Mouse (Mus musculus): ENCODE data around the gene Setd3. TPM values are rescaled to one million over a fixed set of nuclear protein-coding genes. Genes with fewer than 3 reads are reported as not detected.

Setd3 gene
- 100 to 1,000 TPM in 1 of 2 experiments, 10 to 100 TPM in 1; 98.9 to 107 TPM for total RNA-seq (2021)
- long read RNA-seq, experiment 1, transcript Setd3-205 (10 exons, 1,738 nt), result minor isoform, 5 of 155 reads
- long read RNA-seq, experiment 1, transcript Setd3-201 (13 exons, 2,755 nt), result major isoform, 86 of 155 reads
- long read RNA-seq, experiment 1, partial matches to known transcripts, result 10 of 155 reads
- long read RNA-seq, experiment 1, other reads (novel, unspliced or antisense), result 54 of 155 reads
- long read RNA-seq, experiment 2, transcript Setd3-205 (10 exons, 1,738 nt), result minor isoform, 8 of 209 reads
- long read RNA-seq, experiment 2, transcript Setd3-201 (13 exons, 2,755 nt), result major isoform, 109 of 209 reads
- long read RNA-seq, experiment 2, partial matches to known transcripts, result 11 of 209 reads
- long read RNA-seq, experiment 2, other reads (novel, unspliced or antisense), result 78 of 209 reads

DNA sequence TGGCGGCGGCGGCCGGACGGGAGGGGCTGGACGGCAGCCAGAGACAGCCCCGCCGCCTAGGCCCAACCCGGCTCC is at the start of gene Setd3:
Setd3 (minus strand) TSS at position 69 of the 75 bp plus-strand sequence.
- no peak for DNase-seq (ENCODE audit: low spot score in 2 of 2)

DNA sequence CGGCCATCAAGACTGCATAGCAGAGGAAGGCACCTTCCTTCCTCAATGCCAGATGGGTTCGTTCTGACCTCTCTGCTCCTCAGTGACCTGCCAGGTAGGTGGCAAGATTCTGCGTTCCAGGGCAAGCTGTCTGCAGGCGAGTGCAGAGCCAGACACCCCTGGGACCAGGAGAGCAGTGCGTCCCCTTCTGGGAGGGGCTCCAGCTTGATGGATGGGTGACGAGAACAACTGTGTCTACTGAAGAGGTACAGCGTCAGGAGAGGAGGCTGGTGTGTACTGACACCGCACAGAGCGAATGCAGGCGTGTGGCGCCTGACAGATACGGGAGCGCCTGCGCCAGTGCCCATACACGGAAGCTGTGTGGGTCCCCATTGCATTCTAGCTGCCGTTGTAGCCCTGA is 48.4 kb upstream of the Setd3 start:
- DNase-seq (ENCODE audit: low spot score in 2 of 2), result no peak

DNA sequence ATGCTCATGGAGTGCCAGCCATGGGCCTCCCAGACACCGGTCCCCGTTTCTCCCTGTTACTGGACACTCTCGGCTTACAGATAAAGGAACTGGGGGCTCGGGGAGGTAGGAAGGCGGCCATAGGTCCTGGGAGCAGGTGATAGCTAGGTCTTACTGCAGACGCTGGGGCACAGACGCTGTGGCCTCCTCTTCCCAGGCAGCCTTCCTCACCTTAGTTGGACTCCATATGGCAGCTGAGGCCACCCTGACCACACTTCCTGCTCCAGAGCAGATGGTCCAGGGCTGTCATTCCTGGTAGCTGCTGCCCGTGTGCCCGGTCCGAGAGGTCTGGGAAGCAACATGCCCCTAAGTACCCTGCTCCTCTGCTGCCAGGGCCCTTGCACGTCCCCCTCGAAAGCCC is 47.8 kb upstream of the Setd3 start:
- no peak for DNase-seq (ENCODE audit: low spot score in 2 of 2)

DNA sequence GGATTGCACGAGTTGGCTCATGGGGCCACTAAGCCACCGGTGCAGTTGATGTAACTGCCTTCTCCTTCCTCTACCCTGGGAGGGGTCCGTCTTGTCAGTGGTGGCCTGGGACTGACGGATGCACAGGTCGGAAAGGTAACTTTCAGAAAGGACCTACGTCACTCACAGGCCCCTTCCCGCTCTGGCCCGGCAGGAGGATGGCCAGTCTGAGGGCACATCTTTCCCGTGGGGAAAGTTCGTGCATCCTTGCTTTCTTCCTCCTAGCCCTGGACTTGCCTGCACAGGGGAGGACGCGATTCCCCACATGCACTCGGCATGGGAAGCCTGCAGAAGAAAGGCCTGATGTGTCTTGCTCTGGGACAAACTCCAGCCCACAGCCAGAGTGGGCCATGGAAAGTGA is 47.1 kb upstream of the Setd3 start:
- DNase-seq (ENCODE audit: low spot score in 2 of 2), result no peak

DNA sequence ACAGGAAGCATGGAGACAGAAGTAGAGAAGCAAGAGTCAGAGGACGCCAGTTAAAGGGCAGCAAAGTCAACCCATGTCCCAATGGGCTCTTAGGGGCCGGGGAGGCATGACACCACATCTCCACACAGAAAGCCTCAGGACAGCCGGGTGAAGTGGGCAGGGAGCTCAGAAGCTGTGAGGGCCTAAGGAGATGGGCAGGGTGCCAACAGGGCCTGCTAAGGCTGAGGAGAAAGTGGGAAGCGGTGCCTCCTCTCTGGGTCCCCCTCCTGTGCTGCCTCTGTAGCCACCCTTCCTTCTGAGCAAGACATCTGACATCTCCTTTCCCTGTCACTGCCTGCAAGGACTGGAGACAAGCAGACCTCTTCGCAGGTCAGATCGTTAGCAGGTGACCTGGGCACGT is 46.7 kb upstream of the Setd3 start:
- no peak for DNase-seq (ENCODE audit: low spot score in 2 of 2)

DNA sequence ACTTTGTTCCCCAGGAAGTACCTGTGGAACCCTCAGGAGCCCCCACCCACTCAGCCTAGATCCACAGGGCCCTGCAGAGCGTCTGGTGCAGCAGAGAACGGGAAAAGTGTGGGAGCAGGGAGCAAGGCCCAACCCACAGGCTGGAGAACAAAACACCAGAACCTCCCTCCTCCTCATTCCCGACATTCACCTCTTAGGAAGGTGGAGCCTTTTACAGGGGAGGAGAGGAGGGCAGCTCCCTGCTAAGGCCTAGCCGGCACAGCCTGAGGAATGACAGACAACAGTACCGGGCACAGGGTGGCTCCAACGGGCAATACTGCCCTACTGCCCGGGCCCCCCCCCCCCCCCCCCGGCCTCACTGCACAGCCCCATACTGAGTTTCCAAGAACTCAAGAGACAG is 44.2 kb upstream of the Setd3 start:
- no peak for DNase-seq (ENCODE audit: low spot score in 2 of 2)

DNA sequence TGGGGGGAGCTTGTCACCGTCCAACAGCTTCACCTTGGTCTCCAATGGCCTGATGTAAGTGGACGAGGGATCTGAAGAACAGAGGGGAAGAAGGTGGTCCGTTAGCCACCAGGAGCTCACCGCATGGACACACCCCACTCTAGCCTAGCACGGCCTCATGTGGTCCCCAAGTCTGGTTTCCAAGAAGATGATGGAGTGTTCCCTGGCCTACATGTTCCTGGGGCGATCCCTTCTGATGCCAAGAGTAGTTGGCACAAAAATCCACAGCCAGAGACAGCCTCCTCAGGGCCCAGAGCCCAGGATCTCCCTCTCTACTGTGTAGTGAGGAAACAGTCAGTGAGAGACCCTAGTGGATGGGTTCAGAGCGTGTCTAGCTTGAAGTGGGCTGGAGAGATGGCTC is 42.6 kb upstream of the Setd3 start:
- no peak for DNase-seq (ENCODE audit: low spot score in 2 of 2)

DNA sequence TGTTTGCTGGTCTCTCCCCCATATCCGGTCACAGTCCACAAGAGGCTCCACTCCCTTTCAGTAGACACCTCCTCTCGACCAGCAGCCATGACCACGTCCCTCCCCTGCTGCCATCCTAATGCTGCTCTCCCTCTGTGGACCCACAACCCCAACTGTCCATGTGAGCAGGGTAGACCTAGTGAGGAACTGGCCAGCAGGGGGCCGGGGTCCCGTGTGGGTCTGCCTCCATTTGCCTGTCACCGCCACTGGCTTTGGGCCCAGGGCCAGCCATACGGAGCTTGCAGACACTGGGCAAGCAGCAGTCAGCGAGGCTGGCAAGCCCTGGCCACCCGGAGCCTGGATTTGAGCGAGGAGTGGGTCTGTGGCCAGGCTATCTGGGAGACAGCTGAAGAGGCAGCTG is 42.1 kb upstream of the Setd3 start:
- DNase-seq (ENCODE audit: low spot score in 2 of 2), result peak in 1 of 2 experiments; percentile 38

DNA sequence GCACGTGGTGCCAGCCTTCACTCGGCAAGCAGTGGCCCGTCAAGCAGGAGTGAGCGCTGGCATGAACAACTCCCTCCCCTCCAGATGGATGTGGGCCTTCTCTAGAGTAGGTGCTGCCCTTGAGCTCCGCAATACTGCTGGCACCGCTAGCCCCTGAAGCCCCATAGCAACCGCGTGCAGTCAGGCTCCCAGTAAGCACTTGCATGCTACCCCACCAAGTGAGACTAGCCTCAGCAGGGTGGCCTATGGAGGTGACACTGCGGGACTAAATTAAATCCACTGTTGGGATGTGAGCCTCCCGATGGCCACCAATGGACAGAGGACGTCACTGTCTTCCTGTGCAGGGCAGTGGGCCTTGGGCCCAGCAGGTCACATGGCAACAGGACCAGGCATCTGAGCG is 41.5 kb upstream of the Setd3 start:
- DNase-seq (ENCODE audit: low spot score in 2 of 2), result no peak

DNA sequence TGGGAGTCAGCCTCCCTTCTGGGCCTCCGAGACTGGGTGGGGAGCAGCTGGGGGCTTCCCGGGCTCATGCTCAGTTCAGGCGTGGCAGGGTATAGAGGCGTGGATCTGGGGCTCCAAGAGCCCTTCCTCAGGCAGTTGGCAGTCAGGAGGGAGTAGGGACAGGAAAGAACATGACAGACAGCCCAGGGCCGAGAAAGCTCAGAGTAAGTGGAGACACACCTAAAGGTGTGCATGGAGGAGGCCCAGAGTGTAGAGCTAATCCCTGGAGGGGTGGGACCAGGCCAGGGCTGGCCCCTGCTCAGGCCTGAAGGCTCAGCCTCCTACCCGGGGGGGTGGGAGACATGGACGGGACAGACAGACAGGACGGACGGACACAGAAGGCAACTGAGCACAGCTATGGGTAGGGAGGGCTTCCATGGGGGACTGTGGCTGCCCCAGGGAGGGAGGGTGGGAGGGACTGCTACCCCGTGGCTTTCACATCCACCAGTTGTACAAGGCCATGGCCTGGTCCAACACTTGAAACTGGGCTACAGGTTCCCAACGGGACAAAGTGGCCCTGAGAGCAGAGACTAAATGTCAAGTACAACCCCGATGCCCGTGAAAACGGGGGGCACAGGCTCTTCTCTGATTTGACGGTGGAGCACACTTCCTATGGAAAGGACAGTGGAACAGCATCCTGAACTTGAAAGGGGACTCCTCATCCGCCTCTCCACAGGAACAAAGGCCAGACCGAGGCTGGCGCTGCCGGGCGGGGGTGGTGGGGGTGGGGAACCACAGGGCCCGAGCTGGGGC is 40.9 kb upstream of the Setd3 start:
- no peak for DNase-seq (ENCODE audit: low spot score in 2 of 2)

DNA sequence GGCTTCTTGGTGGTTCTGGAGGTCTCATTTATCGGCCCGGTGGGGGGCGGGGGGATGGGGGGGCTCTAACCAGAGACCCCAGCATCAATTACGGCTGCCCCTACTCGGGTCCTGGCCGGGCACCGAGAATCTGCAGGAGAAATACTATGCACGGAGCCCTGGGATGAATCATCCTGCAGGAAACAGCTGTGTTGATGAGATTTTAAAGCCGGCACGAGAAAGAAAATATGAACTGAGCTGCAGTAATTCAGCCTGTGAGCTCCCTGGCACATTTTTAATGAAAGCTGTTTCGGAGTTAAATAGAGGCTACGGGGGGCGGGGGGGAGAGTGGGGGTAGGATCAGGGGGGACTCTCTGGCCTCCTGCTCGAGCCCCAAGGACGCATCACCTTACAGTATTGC is 40.0 kb upstream of the Setd3 start:
- DNase-seq (ENCODE audit: low spot score in 2 of 2), result no peak

DNA sequence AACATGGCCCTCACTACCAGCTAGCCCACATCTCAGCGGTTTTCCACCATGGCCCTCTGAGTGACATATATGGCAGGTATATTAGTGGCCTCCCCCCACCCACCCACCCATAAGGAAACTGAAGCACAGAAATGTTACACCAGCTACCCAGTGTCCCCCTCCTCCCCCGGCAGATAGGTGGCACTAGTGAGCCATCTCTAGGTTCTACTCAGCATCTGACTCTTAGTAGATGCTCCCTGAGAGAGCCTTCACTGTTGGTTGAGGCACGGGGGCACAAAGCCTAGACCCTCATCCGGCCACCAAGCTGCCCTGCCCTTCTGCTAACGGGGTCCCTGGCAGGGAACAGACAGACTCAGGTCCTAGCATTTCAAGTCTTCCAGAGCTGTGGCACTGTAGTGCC is 38.5 kb upstream of the Setd3 start:
- no peak for DNase-seq (ENCODE audit: low spot score in 2 of 2)

DNA sequence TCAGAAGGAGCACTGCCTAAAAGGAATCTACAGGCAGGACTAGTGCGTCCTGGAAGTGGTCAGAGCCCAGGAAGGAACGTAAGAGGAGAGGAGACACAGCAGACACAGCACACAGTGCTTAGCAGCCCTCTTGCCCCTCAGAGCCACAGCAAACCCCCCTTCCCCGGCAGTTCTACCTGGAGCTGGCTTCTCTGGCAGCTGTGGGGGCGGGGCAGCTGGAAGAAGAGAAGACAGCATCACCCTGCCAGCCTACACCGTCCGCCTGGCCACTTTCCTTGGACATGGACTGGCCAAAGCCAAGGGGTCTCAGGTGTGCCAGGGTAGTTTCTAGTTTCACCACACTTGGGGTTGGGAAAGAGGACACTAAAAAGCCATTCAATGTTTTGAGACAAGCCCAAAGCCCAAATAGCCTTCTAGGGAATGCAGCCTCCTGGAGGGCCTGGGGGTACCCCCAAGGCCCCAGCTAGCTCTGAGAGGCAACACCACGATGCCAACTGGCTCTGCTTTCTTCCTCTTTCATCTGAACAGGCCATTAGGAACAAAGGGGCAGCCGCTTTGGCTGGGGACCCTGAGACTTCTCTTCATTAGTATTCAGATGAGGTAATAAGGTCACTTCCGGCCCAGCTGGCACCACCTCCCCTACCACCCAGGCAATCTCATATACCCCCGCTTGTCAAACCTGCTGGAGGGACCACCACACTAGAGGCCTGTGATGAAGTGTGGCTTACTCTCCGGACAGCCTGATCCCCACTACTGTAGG is 37.7 kb upstream of the Setd3 start:
- no peak for DNase-seq (ENCODE audit: low spot score in 2 of 2)

DNA sequence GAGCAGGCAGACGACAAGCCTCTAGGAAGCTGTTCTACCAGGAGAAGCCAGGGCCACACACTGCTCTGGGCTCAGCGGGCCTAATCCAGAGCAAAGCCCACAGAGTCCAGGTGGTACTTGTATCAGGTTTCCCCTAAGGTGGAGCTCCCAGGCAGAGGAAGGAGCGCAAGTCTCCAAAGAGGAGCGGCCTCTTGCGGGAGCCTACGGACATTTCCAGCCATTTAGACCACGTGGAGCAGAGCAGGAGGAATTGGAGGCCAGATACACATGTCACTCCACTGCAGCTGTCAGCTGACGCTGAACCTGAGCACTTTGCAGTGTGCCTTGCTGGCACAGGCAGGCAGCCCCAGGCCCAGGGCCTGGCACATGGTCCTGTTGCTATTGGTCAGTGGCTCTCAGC is 36.0 kb upstream of the Setd3 start:
- DNase-seq (ENCODE audit: low spot score in 2 of 2), result no peak

DNA sequence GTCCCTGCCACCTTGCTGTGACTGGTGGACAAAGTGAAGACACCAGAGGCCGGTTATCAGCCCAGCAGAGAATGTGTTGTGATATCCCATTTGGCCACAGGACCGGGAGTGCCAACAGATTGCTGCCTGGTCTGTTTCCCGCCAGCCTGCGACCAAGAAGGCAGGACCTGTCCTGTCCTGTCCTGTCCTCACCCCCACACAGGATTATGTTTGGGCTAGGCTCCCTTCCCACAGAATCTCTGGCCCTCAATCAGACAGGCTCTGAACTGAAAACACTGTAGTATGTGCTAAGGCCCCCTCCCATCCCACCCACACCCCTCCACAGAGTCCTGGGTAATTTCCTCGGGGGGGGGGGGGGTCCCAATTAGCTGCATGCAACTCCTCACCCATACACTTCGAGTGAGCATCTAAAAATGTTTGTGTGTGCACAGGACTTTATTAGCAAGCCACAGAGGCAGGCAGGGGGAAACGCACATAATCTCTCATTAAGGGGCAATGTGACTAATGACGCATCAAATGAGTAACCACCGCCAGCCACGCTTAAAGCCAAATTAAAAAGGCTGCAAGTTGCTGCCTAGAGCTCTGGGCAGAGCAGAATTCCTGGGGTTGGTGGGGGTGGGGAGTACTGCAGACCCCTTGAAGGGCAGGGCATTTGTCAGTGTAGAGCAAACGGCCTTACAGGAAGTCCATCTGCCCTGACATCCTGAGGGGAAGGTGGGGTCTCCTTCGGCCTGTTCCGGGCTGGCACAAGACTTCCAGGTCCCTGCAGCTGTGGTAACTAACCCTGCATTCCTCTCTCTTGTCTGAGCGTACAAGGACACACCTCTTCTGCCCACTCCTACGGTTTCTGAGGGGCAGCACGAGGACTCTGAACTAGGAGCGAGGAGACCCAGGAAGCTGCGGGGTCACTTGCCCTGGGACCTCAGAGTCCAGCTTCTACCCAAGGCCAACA is 34.3 kb upstream of the Setd3 start:
- no peak for DNase-seq (ENCODE audit: low spot score in 2 of 2)

DNA sequence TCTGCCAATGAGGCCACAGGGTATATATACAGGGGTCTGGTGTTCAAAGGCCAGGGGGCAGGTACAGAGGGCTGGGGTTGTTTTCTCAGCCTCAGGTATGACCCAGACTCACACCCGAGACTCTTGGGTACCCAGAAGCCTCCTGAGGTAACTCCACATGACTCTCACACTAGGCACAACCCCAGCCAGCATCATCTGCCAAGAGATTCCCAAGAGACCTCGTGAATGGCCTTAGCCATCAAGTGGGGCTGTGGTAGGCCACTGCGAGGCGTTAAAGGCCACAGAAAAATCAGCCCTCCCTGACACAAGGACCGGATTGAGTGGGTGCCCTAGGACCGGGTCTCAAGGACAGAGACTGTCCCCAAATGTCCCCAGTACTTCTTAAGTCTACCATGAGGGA is 33.4 kb upstream of the Setd3 start:
- no peak for DNase-seq (ENCODE audit: low spot score in 2 of 2)

DNA sequence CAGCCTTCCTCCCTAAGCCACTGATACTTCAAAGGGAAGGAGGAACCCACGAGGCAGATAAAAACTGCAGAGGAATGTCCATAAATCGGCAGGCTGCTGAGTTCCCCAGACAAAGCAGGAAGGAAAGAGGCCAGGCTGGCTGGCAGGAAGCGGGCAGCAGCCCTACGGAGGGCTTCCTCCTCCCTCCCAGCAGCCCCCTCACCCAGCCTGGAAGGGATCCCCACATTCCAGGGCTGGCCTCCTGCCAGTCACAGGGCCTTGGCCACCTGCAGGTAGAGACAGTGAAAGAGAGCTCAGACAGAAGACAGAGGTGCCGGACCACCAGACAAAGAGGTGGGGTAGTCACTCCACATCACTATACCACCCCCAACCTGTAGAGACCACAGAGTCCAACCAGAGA is 33.0 kb upstream of the Setd3 start:
- no peak for DNase-seq (ENCODE audit: low spot score in 2 of 2)

DNA sequence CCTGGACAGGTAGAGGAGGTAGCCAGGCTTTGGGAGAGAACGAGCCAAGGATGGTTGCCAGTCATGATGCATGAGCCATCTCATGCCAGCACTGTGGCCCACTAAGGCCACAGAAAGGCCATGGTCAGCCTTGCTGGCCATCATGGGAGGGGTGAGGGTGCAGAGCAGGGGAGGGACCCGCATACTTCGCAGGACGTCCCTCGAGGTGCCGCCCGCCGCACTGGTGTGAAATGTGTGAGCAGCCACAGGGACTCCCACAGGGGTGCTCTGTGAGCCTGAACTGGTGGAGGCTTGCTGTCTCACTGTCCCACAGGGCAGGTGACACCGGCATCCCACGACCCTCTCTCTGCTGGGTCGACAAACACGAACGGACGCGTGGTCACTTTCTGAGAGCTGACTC is 31.5 kb upstream of the Setd3 start:
- no peak for DNase-seq (ENCODE audit: low spot score in 2 of 2)

DNA sequence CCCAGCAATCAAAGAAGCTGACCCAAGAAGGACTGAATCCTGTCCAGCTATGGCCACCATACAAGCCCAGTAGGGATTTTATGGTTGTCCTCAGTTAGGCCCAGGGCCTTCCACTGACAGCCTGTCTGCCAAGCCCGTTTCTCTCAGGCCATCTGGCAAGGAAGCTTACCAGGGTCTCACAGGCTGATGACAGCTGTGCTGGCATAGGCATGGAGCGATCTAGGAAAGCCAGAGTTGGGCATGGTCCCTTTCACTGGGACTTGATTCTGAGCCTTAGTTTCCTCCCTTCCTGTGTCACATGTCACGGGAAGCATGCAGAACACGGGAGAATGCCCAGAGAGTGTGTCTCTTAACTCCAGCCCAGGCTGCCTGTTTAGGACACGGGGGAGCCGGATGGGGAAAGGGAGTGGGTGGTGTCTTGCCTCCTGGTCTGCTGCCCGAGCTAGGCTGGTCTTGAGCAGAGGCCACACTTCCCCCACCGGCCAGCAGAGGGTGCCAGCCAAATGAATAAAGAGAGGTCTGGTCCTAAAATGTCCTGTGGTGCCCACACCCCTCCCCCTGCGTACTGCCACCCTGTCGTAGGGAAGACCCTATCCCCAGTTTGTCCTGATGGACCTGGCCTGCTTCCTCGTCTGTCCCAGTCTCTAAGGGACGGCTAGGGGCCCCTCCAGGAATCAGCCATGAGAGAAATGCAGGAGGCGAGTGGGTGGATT is 29.8 kb upstream of the Setd3 start:
- peak; percentile 61 to 81 for DNase-seq (ENCODE audit: low spot score in 2 of 2)

DNA sequence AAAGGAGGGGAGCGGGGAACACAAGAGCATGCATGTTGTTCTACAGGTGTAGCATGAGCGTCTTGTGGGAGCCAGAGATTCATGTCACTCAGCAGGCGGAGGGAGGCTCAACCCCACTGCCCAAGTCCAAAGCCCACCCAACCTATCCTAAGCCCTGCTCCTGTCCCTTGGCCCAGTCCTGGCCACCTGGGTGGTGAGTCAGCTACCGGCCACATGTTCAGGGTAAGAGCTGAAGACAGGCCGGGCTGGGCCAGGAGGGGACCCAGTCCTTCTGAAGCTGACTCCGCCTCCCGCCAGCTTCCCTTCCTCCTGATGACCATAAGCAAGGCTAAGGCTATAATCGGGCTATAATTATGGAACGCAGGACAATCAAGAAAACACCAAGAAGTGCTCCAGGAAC is 29.1 kb upstream of the Setd3 start:
- DNase-seq (ENCODE audit: low spot score in 2 of 2), result no peak

DNA sequence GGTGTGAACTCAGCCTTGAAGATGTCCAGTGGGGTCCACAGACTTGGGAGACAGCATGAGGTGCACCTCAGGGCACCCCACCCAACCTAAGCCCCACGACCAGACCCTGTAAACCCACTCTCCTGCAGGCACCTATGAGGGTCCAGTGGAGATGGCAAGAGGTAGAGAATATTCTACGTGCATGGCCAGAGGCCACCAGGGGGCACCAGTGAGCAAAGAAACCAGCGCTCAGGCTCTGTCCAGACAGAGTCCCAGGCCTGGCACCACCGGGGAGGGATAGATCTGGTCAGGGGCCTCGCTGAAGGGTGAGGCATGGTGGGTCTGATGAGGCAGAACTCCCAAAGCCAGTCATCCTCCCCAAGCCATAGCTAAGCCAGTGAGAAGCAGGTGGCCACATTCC is 27.5 kb upstream of the Setd3 start:
- DNase-seq (ENCODE audit: low spot score in 2 of 2), result peak; percentile 76 to 85
